Mouse (Mus musculus): ENCODE data around the gene Pcnx2. TPM values are rescaled to one million over a fixed set of nuclear protein-coding genes. Genes with fewer than 3 reads are reported as not detected.

Pcnx2 gene
- polyA plus RNA-seq, 1 experiment, result not detected

GRCm38 (mm10) chr8:125857251-125857650, 40.9 kb downstream of the Pcnx2 start:
- TF ChIP-seq GATA1 (IDR thresholded peaks at IDR 0.05; ENCODE audit: low read length), result no peak

- TF ChIP-seq GATA1 (IDR thresholded peaks at IDR 0.05; ENCODE audit: low read length), result no peak
These were observed 42.0 kb downstream of the Pcnx2 start for GRCm38 (mm10) chr8:125856160-125856559.

GRCm38 (mm10) chr8:125854379-125854778, 43.7 kb downstream of the Pcnx2 start:
- no peak for TF ChIP-seq GATA1 (IDR thresholded peaks at IDR 0.05; ENCODE audit: low read length)

- no peak for TF ChIP-seq GATA1 (IDR thresholded peaks at IDR 0.05; ENCODE audit: low read length)
These were observed 44.8 kb downstream of the Pcnx2 start for GRCm38 (mm10) chr8:125853300-125853699.

GRCm38 (mm10) chr8:125849181-125849580, 48.9 kb downstream of the Pcnx2 start:
- no peak for TF ChIP-seq GATA1 (IDR thresholded peaks at IDR 0.05; ENCODE audit: low read length)

- TF ChIP-seq GATA1 (IDR thresholded peaks at IDR 0.05; ENCODE audit: low read length), result no peak
These were observed 50.3 kb downstream of the Pcnx2 start for GRCm38 (mm10) chr8:125847842-125848241.

- no peak for TF ChIP-seq GATA1 (IDR thresholded peaks at IDR 0.05; ENCODE audit: low read length)
These were observed 52.8 kb downstream of the Pcnx2 start for GRCm38 (mm10) chr8:125845281-125845680.

GRCm38 (mm10) chr8:125843122-125843836, 54.8 kb downstream of the Pcnx2 start:
- no peak for TF ChIP-seq GATA1 (IDR thresholded peaks at IDR 0.05; ENCODE audit: low read length)

- no peak for TF ChIP-seq GATA1 (IDR thresholded peaks at IDR 0.05; ENCODE audit: low read length)
These were observed 56.0 kb downstream of the Pcnx2 start for GRCm38 (mm10) chr8:125842158-125842557.

- no peak for TF ChIP-seq GATA1 (IDR thresholded peaks at IDR 0.05; ENCODE audit: low read length)
These were observed 73.4 kb downstream of the Pcnx2 start for GRCm38 (mm10) chr8:125824688-125825087.

- TF ChIP-seq GATA1 (IDR thresholded peaks at IDR 0.05; ENCODE audit: low read length), result no peak
These were observed 74.4 kb downstream of the Pcnx2 start for GRCm38 (mm10) chr8:125823719-125824118.

GRCm38 (mm10) chr8:125822065-125822464, 76.1 kb downstream of the Pcnx2 start:
- TF ChIP-seq GATA1 (IDR thresholded peaks at IDR 0.05; ENCODE audit: low read length), result no peak

GRCm38 (mm10) chr8:125819797-125820196, 78.3 kb downstream of the Pcnx2 start:
- TF ChIP-seq GATA1 (IDR thresholded peaks at IDR 0.05; ENCODE audit: low read length), result no peak

- TF ChIP-seq GATA1 (IDR thresholded peaks at IDR 0.05; ENCODE audit: low read length), result no peak
These were observed 79.3 kb downstream of the Pcnx2 start for GRCm38 (mm10) chr8:125818796-125819195.

- TF ChIP-seq GATA1 (IDR thresholded peaks at IDR 0.05; ENCODE audit: low read length), result no peak
These were observed 81.4 kb downstream of the Pcnx2 start for GRCm38 (mm10) chr8:125816742-125817141.

- TF ChIP-seq GATA1 (IDR thresholded peaks at IDR 0.05; ENCODE audit: low read length), result no peak
These were observed 89.3 kb downstream of the Pcnx2 start for GRCm38 (mm10) chr8:125808826-125809225.

GRCm38 (mm10) chr8:125807905-125808310, 90.2 kb downstream of the Pcnx2 start:
- no peak for TF ChIP-seq GATA1 (IDR thresholded peaks at IDR 0.05; ENCODE audit: low read length)

Data from G1E-ER4 (cell line).